Mouse (Mus musculus) CH12.LX (cell line): ENCODE data around the gene Ccdc152. TPM values are rescaled to one million over a fixed set of nuclear protein-coding genes. Genes with fewer than 3 reads are reported as not detected.

Source experiments
- DNase-seq: peaks from one replicate; pipeline ENCODE4 v3.0.0-alpha.2; 2013; ENCODE audit errors: extremely low read depth
- H3K27ac ChIP-seq: 2 replicates; pipeline ENCODE4 v1.5.1; 2012; ENCODE audit warnings: low read depth, mild to moderate bottlenecking, control low read depth, moderate library complexity; ENCODE audit not compliant: insufficient read depth
- H3K27me3 ChIP-seq: replicated peaks from 2 replicates; pipeline ENCODE3; 2012; ENCODE audit warnings: inconsistent platforms
- H3K36me3 ChIP-seq, 2 experiments: replicated peaks in 1 of 2; 2 replicates each; pipeline versions ENCODE3 to v1.6.1; 2012; ENCODE audit warnings: inconsistent platforms in 1 of 2, low read length in 1 of 2, mild to moderate bottlenecking in 1 of 2, mixed read lengths in 1 of 2, moderate library complexity in 1 of 2; ENCODE audit not compliant: control insufficient read depth in 1 of 2, insufficient read depth in 1 of 2
- H3K4me1 ChIP-seq, 2 experiments: 2 replicates each; pipeline ENCODE4 v1.6.1; 2012; ENCODE audit warnings: inconsistent platforms in 1 of 2, moderate library complexity in 1 of 2; ENCODE audit not compliant: insufficient read depth in 2 of 2, control insufficient read depth in 1 of 2
- H3K4me2 ChIP-seq: 2 replicates; pipeline ENCODE4 v1.6.1; 2012; ENCODE audit warnings: low read depth, mild to moderate bottlenecking, control low read depth; ENCODE audit not compliant: poor library complexity, insufficient read depth, severe bottlenecking
- H3K4me3 ChIP-seq, 3 experiments: fragments of 150-350 bp in 1 of 3; sonication (generic) in 1 of 3; replicated peaks in 1 of 3; 2 replicates each; pipeline versions ENCODE3 to v1.5.1; 2011 to 2012; ENCODE audit warnings: low read depth in 2 of 3, low read length in 2 of 3, mild to moderate bottlenecking in 2 of 3, moderate library complexity in 2 of 3, control low read depth in 1 of 3, improper control_type of control experiment in 1 of 3, inconsistent platforms in 1 of 3, mixed read lengths in 1 of 3; ENCODE audit not compliant: poor library complexity in 1 of 3
- H3K79me2 ChIP-seq: replicated peaks from 2 replicates; pipeline ENCODE4 v1.6.1; 2012; ENCODE audit warnings: mild to moderate bottlenecking, moderate library complexity; ENCODE audit not compliant: control insufficient read depth, poor library complexity, insufficient read depth, severe bottlenecking; ENCODE audit errors: extremely low read depth
- H3K9ac ChIP-seq: 2 replicates; pipeline ENCODE4 v1.6.1; 2012; ENCODE audit warnings: low read depth, mild to moderate bottlenecking, control low read depth, moderate library complexity; ENCODE audit not compliant: insufficient read depth
- H3K9me3 ChIP-seq: replicated peaks from 2 replicates; pipeline ENCODE3; 2012; ENCODE audit warnings: low read length, inconsistent platforms, mixed read lengths
- CHD1 ChIP-seq: IDR thresholded peaks from 2 replicates; pipeline ENCODE4 v1.6.1; 2012; ENCODE audit warnings: low read depth, low read length, improper control_type of control experiment, inconsistent platforms
- CHD2 ChIP-seq: IDR thresholded peaks from 2 replicates; pipeline ENCODE4 v1.6.1; 2011; ENCODE audit warnings: low read length, improper control_type of control experiment
- CTCF ChIP-seq, 2 experiments: IDR thresholded peaks in 1 of 2; conservative IDR thresholded peaks in 1 of 2; 2 replicates each; pipeline ENCODE4 v1.5.1; 2011 to 2012; ENCODE audit warnings: low read depth in 2 of 2, low read length in 2 of 2, improper control_type of control experiment in 1 of 2, inconsistent platforms in 1 of 2, mild to moderate bottlenecking in 1 of 2, moderate library complexity in 1 of 2
- E2F4 ChIP-seq: IDR thresholded peaks from 2 replicates; pipeline ENCODE4 v1.6.1; 2011; ENCODE audit warnings: low read depth, low read length, improper control_type of control experiment; ENCODE audit not compliant: insufficient replicate concordance
- ELF1 ChIP-seq: IDR thresholded peaks from 2 replicates; pipeline ENCODE4 v1.6.1; 2014; ENCODE audit warnings: low read depth, mild to moderate bottlenecking, inconsistent platforms, low read length, improper control_type of control experiment
- EP300 ChIP-seq: IDR thresholded peaks from 2 replicates; pipeline ENCODE4 v1.6.1; 2011; ENCODE audit warnings: low read length, improper control_type of control experiment
- ETS1 ChIP-seq: conservative IDR thresholded peaks from 2 replicates; pipeline ENCODE4 v1.6.1; 2012; ENCODE audit warnings: low read depth, mild to moderate bottlenecking, inconsistent platforms, low read length, improper control_type of control experiment, moderate library complexity
- GABPA ChIP-seq: IDR thresholded peaks from 2 replicates; pipeline ENCODE4 v1.6.1; 2012; ENCODE audit warnings: low read depth, low read length, improper control_type of control experiment, inconsistent platforms; ENCODE audit not compliant: insufficient replicate concordance
- HCFC1 ChIP-seq: IDR thresholded peaks from 2 replicates; pipeline ENCODE4 v1.6.1; 2012; ENCODE audit warnings: low read depth, mild to moderate bottlenecking, inconsistent platforms, low read length, improper control_type of control experiment
- IRF4 ChIP-seq: IDR thresholded peaks from 2 replicates; pipeline ENCODE4 v1.6.1; 2014; ENCODE audit warnings: low read depth, mild to moderate bottlenecking, inconsistent platforms, low read length, improper control_type of control experiment
- JUN ChIP-seq: IDR thresholded peaks from 2 replicates; pipeline ENCODE4 v1.6.1; 2011; ENCODE audit warnings: low read depth, mild to moderate bottlenecking, low read length, improper control_type of control experiment, moderate library complexity; ENCODE audit not compliant: insufficient read depth
- MAFK ChIP-seq: IDR thresholded peaks from 2 replicates; pipeline ENCODE4 v1.6.1; 2011; ENCODE audit warnings: low read length, improper control_type of control experiment; ENCODE audit not compliant: insufficient replicate concordance
- MAZ ChIP-seq: IDR thresholded peaks from 2 replicates; pipeline ENCODE4 v1.6.1; 2012; ENCODE audit warnings: low read depth, mild to moderate bottlenecking, inconsistent platforms, low read length, improper control_type of control experiment, moderate library complexity
- MEF2A ChIP-seq: IDR thresholded peaks from 2 replicates; pipeline ENCODE4 v1.6.1; 2014; ENCODE audit warnings: low read depth, mild to moderate bottlenecking, inconsistent platforms, low read length, improper control_type of control experiment, borderline replicate concordance
- MXI1 ChIP-seq: IDR thresholded peaks from 2 replicates; pipeline ENCODE4 v1.6.1; 2011; ENCODE audit warnings: mild to moderate bottlenecking, low read depth, low read length, improper control_type of control experiment
- MYC ChIP-seq: IDR thresholded peaks from 2 replicates; pipeline ENCODE4 v1.6.1; 2011; ENCODE audit warnings: low read depth, mild to moderate bottlenecking, improper control_type of control experiment, low read length
- PAX5 ChIP-seq: IDR thresholded peaks from 2 replicates; pipeline ENCODE4 v1.6.1; 2012; ENCODE audit warnings: low read length, inconsistent platforms, mixed read lengths
- POLR2AphosphoS2 ChIP-seq: IDR thresholded peaks from 2 replicates; pipeline ENCODE4 v1.6.1; 2011; ENCODE audit warnings: low read depth, low read length, improper control_type of control experiment
- RAD21 ChIP-seq: IDR thresholded peaks from 2 replicates; pipeline ENCODE4 v1.6.1; 2011; ENCODE audit warnings: low read depth, mild to moderate bottlenecking, low read length, improper control_type of control experiment, moderate library complexity
- RCOR1 ChIP-seq: conservative IDR thresholded peaks from 2 replicates; pipeline ENCODE4 v1.6.1; 2012; ENCODE audit warnings: low read depth, mild to moderate bottlenecking, inconsistent platforms, low read length, improper control_type of control experiment
- SIN3A ChIP-seq: IDR thresholded peaks from 2 replicates; pipeline ENCODE4 v1.6.1; 2012; ENCODE audit warnings: low read length, improper control_type of control experiment, inconsistent platforms
- SMC3 ChIP-seq: IDR thresholded peaks from 2 replicates; pipeline ENCODE4 v1.6.1; 2011; ENCODE audit warnings: low read depth, low read length, improper control_type of control experiment
- TBP ChIP-seq: conservative IDR thresholded peaks from 2 replicates; pipeline ENCODE4 v1.6.1; 2011; ENCODE audit warnings: low read depth, low read length, improper control_type of control experiment
- TCF12 ChIP-seq: IDR thresholded peaks from 2 replicates; pipeline ENCODE4 v1.6.1; 2014; ENCODE audit warnings: low read depth, mild to moderate bottlenecking, inconsistent platforms, low read length, improper control_type of control experiment
- USF2 ChIP-seq: conservative IDR thresholded peaks from 2 replicates; pipeline ENCODE4 v1.6.1; 2011; ENCODE audit warnings: low read depth, low read length, improper control_type of control experiment
- ZC3H11A ChIP-seq: IDR thresholded peaks from 2 replicates; pipeline ENCODE4 v1.6.1; 2012; ENCODE audit warnings: low read depth, mild to moderate bottlenecking, inconsistent platforms, low read length, improper control_type of control experiment
- ZKSCAN1 ChIP-seq: IDR thresholded peaks from 2 replicates; pipeline ENCODE4 v1.6.1; 2012; ENCODE audit warnings: low read depth, inconsistent platforms, low read length, improper control_type of control experiment, borderline replicate concordance
- ZNF384 ChIP-seq: IDR thresholded peaks from 2 replicates; pipeline ENCODE4 v1.6.1; 2012; ENCODE audit warnings: low read depth, low read length, improper control_type of control experiment, inconsistent platforms
- dilution Hi-C: fragments of 300-500 bp; cut with MboI; formaldehyde crosslinking; loops from 2 replicates; pipeline ENCODE4 v1.14.3; 2020; ENCODE audit warnings: low sequenced_read_pairs; ENCODE audit not compliant: extremely low pct_unique_long_range_greater_than_20kb, extremely low pct_ligation_motif_present
- in situ Hi-C: fragments of 300-500 bp; cut with MboI; formaldehyde crosslinking; loops from 3 replicates; pipeline ENCODE4 v1.14.3; 2019; ENCODE audit warnings: low sequenced_read_pairs, low pct_ligation_motif_present, low pct_unique_long_range_greater_than_20kb, mixed read lengths
- polyA plus RNA-seq: library from polyadenylated mRNA; unstranded; fragments of >175 nt; gene quantifications from 2 replicates; pipeline ENCODE4 v1.2.1, GENCODE M21; 2012; ENCODE audit warnings: low read depth; ENCODE audit not compliant: insufficient read length
- total RNA-seq, 2 experiments: library from RNA; depleted of rRNA; stranded (reverse); fragments of 300-350 nt in 1 of 2; fragments of >200 nt in 1 of 2; gene quantifications; 2 replicates each; pipeline ENCODE4 v1.2.3; 2012 to 2014

Ccdc152 gene
- total and polyA plus RNA-seq, 3 experiments = 0.08 to 0.99 TPM; not detected in 1

GRCm38 (mm10) chr15:3281216-3281615 lies 22.1 kb downstream of the Ccdc152 start:
- Histone ChIP-seq H3K36me3 (peaks cover 0 to 3% of the 10 kb centered on the region in 2 experiments), H3K4me3 (no peak overlapping the region), H3K4me2 (no peak overlapping the region), H3K27ac (no peak overlapping the region), H3K4me1 (0 out of 4 replicates have a peak, but pooled peaks cover 0 to 3% of the 10 kb centered on the region in 2 experiments), H3K27me3 (no peaks in the 10 kb centered on the region), H3K9ac (no peak overlapping the region), H3K79me2 (no peaks in the 10 kb centered on the region), H3K9me3 (no peaks in the 10 kb centered on the region)
- DNase-seq = no peak
- TF ChIP-seq ELF1 (no peak), MAZ (no peak), SIN3A (no peak), TCF12 (no peak), CHD1 (no peak), POLR2AphosphoS2 (no peak), RCOR1 (no peak), GABPA (no peak), ZC3H11A (no peak), CTCF (conservative IDR thresholded peaks at IDR 0.05 in 1 of 2, IDR thresholded peaks at IDR 0.05 in 1 of 2; ENCODE audit: low read depth in 2 of 2, low read length in 2 of 2) (no peak), IRF4 (no peak), MAFK (no peak), HCFC1 (no peak), MXI1 (no peak), ETS1 (no peak), USF2 (no peak), MEF2A (no peak), TBP (no peak), CHD2 (no peak), ZNF384 (no peak)
- in situ Hi-C loops (no loop called here), dilution Hi-C loops (no loop called here)

GRCm38 (mm10) chr15:3279242-3279641 lies 24.1 kb downstream of the Ccdc152 start:
- TF ChIP-seq E2F4 = no peak
- no peak for TF ChIP-seq SMC3
- no peak for TF ChIP-seq MYC
- no peak for TF ChIP-seq ZNF384
- TF ChIP-seq CTCF (conservative IDR thresholded peaks at IDR 0.05 in 1 of 2, IDR thresholded peaks at IDR 0.05 in 1 of 2; ENCODE audit: low read depth in 2 of 2, low read length in 2 of 2) = no peak
- no peak for TF ChIP-seq MAZ
- no peak for TF ChIP-seq PAX5
- TF ChIP-seq MEF2A = no peak
- TF ChIP-seq TCF12 = no peak
- TF ChIP-seq ZKSCAN1 = no peak
- no peak for TF ChIP-seq POLR2AphosphoS2
- TF ChIP-seq SIN3A = no peak
- no peak for TF ChIP-seq MXI1
- TF ChIP-seq EP300 = no peak
- no peak for TF ChIP-seq JUN
- no peak for TF ChIP-seq RAD21
- no peak for TF ChIP-seq RCOR1
- dilution Hi-C loops (no loop called here), in situ Hi-C loops (no loop called here)
- H3K27me3 ChIP-seq = no peaks in the 10 kb centered on the region
- no peak overlapping the region for H3K9ac ChIP-seq
- peaks cover 0 to 3% of the 10 kb centered on the region in 2 experiments for H3K36me3 ChIP-seq
- 0 out of 4 replicates have a peak, but pooled peaks cover 0 to 3% of the 10 kb centered on the region in 2 experiments for H3K4me1 ChIP-seq
- no peak overlapping the region for H3K27ac ChIP-seq
- H3K9me3 ChIP-seq = no peaks in the 10 kb centered on the region
- no peak overlapping the region for H3K4me2 ChIP-seq
- H3K79me2 ChIP-seq = no peaks in the 10 kb centered on the region
- no peak overlapping the region for H3K4me3 ChIP-seq
- DNase-seq = no peak
